Mouse (Mus musculus) liver, embryonic 12.5 days (tissue): ENCODE results near the gene H2-T24. TPM values are rescaled to one million over a fixed set of nuclear protein-coding genes. Genes with fewer than 3 reads are reported as not detected.
"Not testable (repeated sequence)": the region's sequence is repeated elsewhere in the genome, so short reads cannot be mapped to it uniquely, and the experiment has no call there.

Source experiments
- ATAC-seq: fragments of 200-750 bp; cut with Nextera tagmentation; 2 replicates; pipeline ENCODE4 v1.8.0; 2017; ENCODE audit warnings: moderate number of reproducible peaks, mild to moderate bottlenecking, moderate library complexity
- H3K27ac ChIP-seq: fragments of 300-500 bp; sonication (generic); 2 replicates; pipeline ENCODE4 v1.5.1; 2016; ENCODE audit warnings: mild to moderate bottlenecking
- H3K27me3 ChIP-seq: fragments of 300-500 bp; sonication (generic); replicated peaks from 2 replicates; pipeline ENCODE4 v1.6.1; 2016; ENCODE audit warnings: mild to moderate bottlenecking, moderate library complexity
- H3K36me3 ChIP-seq: fragments of 300-500 bp; sonication (generic); 2 replicates; pipeline ENCODE4 v1.6.1; 2016; ENCODE audit warnings: mild to moderate bottlenecking, moderate library complexity
- H3K4me1 ChIP-seq: fragments of 300-500 bp; sonication (generic); 2 replicates; pipeline ENCODE4 v1.6.1; 2016
- H3K4me2 ChIP-seq: fragments of 300-500 bp; sonication (generic); 2 replicates; pipeline ENCODE4 v1.6.1; 2016; ENCODE audit warnings: mild to moderate bottlenecking, moderate library complexity
- H3K4me3 ChIP-seq: fragments of 300-500 bp; sonication (generic); 2 replicates; pipeline ENCODE4 v1.5.1; 2016; ENCODE audit warnings: mild to moderate bottlenecking, moderate library complexity
- H3K9ac ChIP-seq: fragments of 300-500 bp; sonication (generic); 2 replicates; pipeline ENCODE4 v1.6.1; 2016; ENCODE audit warnings: mild to moderate bottlenecking, moderate library complexity
- H3K9me3 ChIP-seq: fragments of 300-500 bp; sonication (generic); replicated peaks from 2 replicates; pipeline ENCODE4 v1.6.1; 2016; ENCODE audit warnings: mild to moderate bottlenecking, moderate library complexity
- WGBS: fragments of 180-500 bp; shearing (Covaris S2); methylation state at CpG from one replicate; pipeline ENCODE4 v1.1.7; 2016; ENCODE audit not compliant: insufficient replicate concordance; 5-methylcytosine and 5-hydroxymethylcytosine counted together
- polyA plus RNA-seq: library from polyadenylated mRNA; unstranded; fragments of >200 nt; fragmentation: Nextera tagmentation; extraction: Ambion mirVana; gene quantifications from 2 replicates; pipeline ENCODE4 v1.2.1, GENCODE M21; 2016

Gene H2-T24
- polyA plus RNA-seq, 1 experiment from 2014 or later: 4.6 TPM

DNA sequence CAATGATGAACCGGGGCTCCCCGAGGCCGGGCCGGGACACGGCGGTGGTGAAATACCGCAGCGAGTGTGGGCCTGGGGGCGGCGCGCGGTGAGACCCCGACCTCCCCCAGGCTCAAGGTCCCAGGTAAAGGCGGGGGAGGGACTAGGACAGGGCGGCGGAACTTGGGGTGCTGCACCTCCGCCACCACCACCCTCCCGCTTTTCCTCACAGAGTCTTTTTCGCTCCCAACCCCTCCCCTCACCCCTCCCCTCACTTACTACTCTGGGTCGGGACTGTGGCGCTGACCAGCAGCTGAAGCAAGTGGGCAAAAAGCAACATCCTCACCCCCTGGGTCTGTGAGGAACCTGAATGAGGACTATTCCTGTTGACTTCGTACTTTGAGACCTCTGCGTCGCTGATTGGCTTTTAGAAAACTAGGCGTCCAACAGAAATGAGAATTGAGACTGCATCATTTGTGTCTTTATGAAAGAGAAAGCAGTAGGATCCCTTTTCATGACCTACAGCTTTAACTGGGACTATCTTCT, 12.1 kb upstream of the H2-T24 start, which contains the start of gene H2-T23:
Gene H2-T23 (minus strand): TSS at position 505 of the 525 bp plus-strand sequence.
- Histone ChIP-seq H3K4me3 (peak within 1 kb of the TSS; percentile 70), H3K4me1 (peaks cover 33% of the 10 kb centered on the region), H3K9ac (peak within 1 kb of the TSS; percentile 75), H3K4me2 (peak within 1 kb of the TSS; percentile 93), H3K27ac (peak within 1 kb of the TSS; percentile 64; the same call in 1 of the 2 replicates)
- ATAC-seq: peak; percentile 47
- whole genome bisulfite sequencing: 2% methylated on average over 24 of the region's 25 CpGs
- not testable (repeated sequence) for H3K36me3 ChIP-seq, H3K27me3 ChIP-seq, H3K9me3 ChIP-seq

- H3K27me3 ChIP-seq, H3K9me3 ChIP-seq, H3K36me3 ChIP-seq: not testable (repeated sequence)
- Histone ChIP-seq H3K4me2 (peak overlapping the region; percentile 93), H3K4me3 (peak overlapping the region; percentile 70), H3K9ac (peak overlapping the region; percentile 75), H3K27ac (peak overlapping the region; percentile 64; the same call in 1 of the 2 replicates), H3K4me1 (peaks cover 33% of the 10 kb centered on the region)
- 3% methylated on average over 40 of the region's 40 CpGs for WGBS
- peak; percentile 48 for ATAC-seq
Observed at GRCm38 (mm10) chr17:36031583-36032331, 11.4 kb upstream of the H2-T24 start.

- ATAC-seq: not testable (repeated sequence)
- peak overlapping the region; percentile 75 for H3K9ac ChIP-seq
Observed at GRCm38 (mm10) chr17:36030703-36031582, 10.6 kb upstream of the H2-T24 start.

GRCm38 (mm10) chr17:36030046-36030702, 9.8 kb upstream of the H2-T24 start:
- WGBS: 70% methylated on average over 4 of the region's 4 CpGs
- H3K4me3 ChIP-seq, H3K36me3 ChIP-seq, H3K9me3 ChIP-seq, H3K9ac ChIP-seq, H3K27me3 ChIP-seq: not testable (repeated sequence)
- Histone ChIP-seq H3K27ac (peak overlapping the region; percentile 22; the same call in 1 of the 2 replicates), H3K4me1 (peaks cover 34% of the 10 kb centered on the region), H3K4me2 (peak overlapping the region; percentile 31)
- ATAC-seq: peak; percentile 56

More at GRCm38 (mm10) chr17:36030703-36031582, 10.6 kb upstream of the H2-T24 start:
- peak overlapping the region; percentile 93 for H3K4me2 ChIP-seq
- H3K4me3 ChIP-seq: peak overlapping the region; percentile 70
- not testable (repeated sequence) for H3K9me3 ChIP-seq, H3K36me3 ChIP-seq, H3K27me3 ChIP-seq
- 64% methylated on average over 8 of the region's 8 CpGs for WGBS
- H3K27ac ChIP-seq: peak overlapping the region; percentile 22; the same call in 1 of the 2 replicates
- peaks cover 33% of the 10 kb centered on the region for H3K4me1 ChIP-seq

DNA sequence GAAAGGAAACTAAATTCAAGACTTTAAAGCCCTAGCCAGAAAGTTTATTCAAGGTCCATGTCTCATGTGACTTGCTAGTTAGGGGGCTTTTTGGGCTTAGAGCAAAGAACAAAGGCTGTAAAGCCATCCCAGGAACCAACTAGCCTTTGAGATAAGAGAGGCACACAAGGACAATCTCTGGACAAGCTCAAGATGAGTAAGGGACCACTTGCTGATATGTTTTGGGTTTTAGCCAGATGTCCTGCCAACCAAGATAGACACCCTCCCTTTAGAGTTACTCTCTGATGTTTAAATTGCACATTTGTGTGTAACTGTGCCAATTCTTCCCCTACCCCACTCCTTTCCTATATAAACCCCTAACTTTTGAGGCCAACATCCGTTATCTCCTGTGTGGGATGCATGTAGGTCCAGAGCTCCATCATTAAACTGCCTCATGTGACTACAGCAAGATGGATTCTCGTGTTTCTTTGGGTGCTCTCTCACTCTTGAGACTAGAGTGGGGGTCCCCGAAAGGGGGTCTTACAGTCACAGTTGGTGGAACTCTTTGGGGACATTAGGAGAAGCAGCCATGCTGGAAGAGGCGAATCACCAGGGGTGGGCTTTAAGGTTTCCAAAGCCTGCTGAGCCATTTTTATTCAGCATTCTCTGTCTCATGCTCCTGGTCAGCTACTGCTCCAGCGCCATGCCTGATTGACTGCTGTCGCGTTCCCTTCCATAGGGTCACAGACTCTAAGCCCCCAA, 8.7 kb upstream of the H2-T24 start:
- H3K4me3 ChIP-seq: no peak overlapping the region
- no peak for ATAC-seq

GRCm38 (mm10) chr17:36027663-36028062, 7.3 kb upstream of the H2-T24 start:
- Histone ChIP-seq H3K4me2 (no peak overlapping the region), H3K4me1 (peaks cover 58% of the 10 kb centered on the region), H3K27me3 (no peaks in the 10 kb centered on the region), H3K4me3 (no peak overlapping the region), H3K9me3 (no peaks in the 10 kb centered on the region), H3K36me3 (no peaks in the 10 kb centered on the region), H3K9ac (no peak overlapping the region), H3K27ac (no peak overlapping the region)
- no peak for ATAC-seq
- WGBS: 79% methylated on average over 4 of the region's 4 CpGs

More for the DNA sequence above, 8.7 kb upstream of the H2-T24 start:
- peaks cover 45% of the 10 kb centered on the region for H3K4me1 ChIP-seq
- 74% methylated on average over 7 of the region's 7 CpGs for WGBS
- H3K4me2 ChIP-seq: no peak overlapping the region
- no peak overlapping the region for H3K9ac ChIP-seq
- H3K36me3 ChIP-seq: no peaks in the 10 kb centered on the region
- no peak overlapping the region for H3K27ac ChIP-seq
- H3K9me3 ChIP-seq: no peaks in the 10 kb centered on the region
- no peaks in the 10 kb centered on the region for H3K27me3 ChIP-seq

GRCm38 (mm10) chr17:36025901-36026300, 5.5 kb upstream of the H2-T24 start:
- H3K9me3 ChIP-seq: no peaks in the 10 kb centered on the region
- H3K4me2 ChIP-seq: no peak overlapping the region
- H3K27me3 ChIP-seq: no peaks in the 10 kb centered on the region
- H3K36me3 ChIP-seq: peaks cover 3% of the 10 kb centered on the region; the same call in 1 of the 2 replicates
- WGBS: 62% methylated on average over 4 of the region's 4 CpGs
- no peak overlapping the region for H3K9ac ChIP-seq
- no peak overlapping the region for H3K4me3 ChIP-seq
- no peak overlapping the region for H3K27ac ChIP-seq
- ATAC-seq: no peak
- H3K4me1 ChIP-seq: peaks cover 58% of the 10 kb centered on the region

GRCm38 (mm10) chr17:36025197-36025596, 4.8 kb upstream of the H2-T24 start:
- H3K27me3 ChIP-seq: no peaks in the 10 kb centered on the region
- no peak for ATAC-seq
- no peak overlapping the region for H3K27ac ChIP-seq
- H3K9ac ChIP-seq: no peak overlapping the region
- H3K4me3 ChIP-seq: no peak overlapping the region
- 65% methylated on average over 5 of the region's 5 CpGs for WGBS
- peaks cover 59% of the 10 kb centered on the region for H3K4me1 ChIP-seq
- H3K9me3 ChIP-seq: no peaks in the 10 kb centered on the region
- H3K36me3 ChIP-seq: peaks cover 3% of the 10 kb centered on the region; the same call in 1 of the 2 replicates
- no peak overlapping the region for H3K4me2 ChIP-seq

DNA sequence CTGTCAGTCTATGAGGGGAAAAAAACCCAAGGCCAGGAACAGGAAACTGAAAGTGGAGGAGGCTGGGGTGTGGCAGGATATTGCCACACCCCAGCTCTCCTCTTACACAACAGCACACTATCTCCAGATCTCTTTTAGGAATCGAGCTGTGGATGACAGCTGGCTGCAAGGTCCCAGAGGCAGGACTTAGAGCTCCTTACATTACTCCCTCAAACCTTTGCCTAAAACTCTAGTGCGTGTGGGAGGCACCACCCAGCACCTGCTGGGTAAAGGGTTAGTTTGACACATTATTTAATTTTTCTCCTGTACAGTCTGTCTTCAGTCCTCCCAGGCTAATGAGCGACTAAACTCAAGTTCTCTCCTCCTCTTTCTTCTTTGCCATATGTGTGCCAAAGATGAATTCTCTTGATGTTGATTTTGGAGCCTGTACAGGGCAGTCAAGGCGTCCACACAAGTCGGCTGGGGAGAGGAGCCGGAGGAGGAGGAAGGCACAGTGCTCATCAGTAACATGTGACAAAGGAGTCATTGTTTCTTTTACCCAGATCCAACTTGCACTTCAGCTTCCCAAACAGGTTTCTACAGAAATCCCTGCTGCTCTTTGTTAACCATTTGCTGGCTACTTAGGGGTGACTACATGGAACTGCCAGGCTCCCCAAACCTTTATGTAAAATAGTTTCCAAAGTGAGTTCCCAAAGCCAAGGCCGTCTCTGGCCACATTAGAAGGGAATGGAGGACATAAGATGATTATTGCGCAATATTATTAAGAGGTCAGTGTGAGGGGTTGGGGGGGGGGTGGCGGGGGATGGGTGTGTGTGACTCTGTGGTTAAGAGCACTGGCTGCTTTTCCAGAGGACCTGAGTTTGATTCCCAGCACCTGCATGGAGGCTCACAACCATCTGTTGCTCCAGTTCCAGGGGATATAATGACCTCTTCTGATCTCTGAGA, 3.6 kb upstream of the H2-T24 start:
- WGBS: 57% methylated on average over 9 of the region's 9 CpGs
- Histone ChIP-seq H3K9me3 (no peaks in the 10 kb centered on the region), H3K4me2 (peak overlapping the region; percentile 29), H3K4me1 (peaks cover 60% of the 10 kb centered on the region), H3K36me3 (peaks cover 3% of the 10 kb centered on the region; the same call in 1 of the 2 replicates), H3K4me3 (no peak overlapping the region), H3K27me3 (no peaks in the 10 kb centered on the region), H3K9ac (no peak overlapping the region), H3K27ac (peak overlapping the region; percentile 57)
- ATAC-seq: peak; percentile 46; the same call in 1 of the 2 replicates

DNA sequence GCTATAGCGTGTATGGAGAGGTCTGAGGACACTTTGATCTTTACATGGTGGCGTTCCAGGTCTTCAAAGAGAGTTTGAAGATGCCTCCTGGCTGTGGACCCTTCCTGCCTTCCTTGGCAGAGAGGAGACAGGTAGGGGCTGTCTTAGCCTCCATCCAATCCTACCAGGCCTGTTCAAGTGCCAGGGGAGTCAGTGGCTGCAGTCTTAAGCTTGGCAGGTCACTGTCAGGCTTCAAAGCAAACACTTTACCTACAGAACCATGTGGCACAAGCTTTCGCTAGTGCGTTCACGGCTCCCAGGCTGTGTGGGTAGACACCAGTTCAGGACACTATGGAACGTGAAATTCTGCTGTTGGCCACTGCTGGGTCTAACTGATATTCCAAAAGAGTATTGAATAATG, 2.6 kb upstream of the H2-T24 start:
- Histone ChIP-seq H3K27ac (no peak overlapping the region), H3K27me3 (no peaks in the 10 kb centered on the region), H3K4me2 (no peak overlapping the region), H3K4me3 (no peak overlapping the region), H3K9me3 (no peaks in the 10 kb centered on the region), H3K4me1 (peaks cover 66% of the 10 kb centered on the region), H3K36me3 (peaks cover 3% of the 10 kb centered on the region; the same call in 1 of the 2 replicates), H3K9ac (no peak overlapping the region)
- no peak for ATAC-seq
- 87% methylated on average over 6 of the region's 6 CpGs for WGBS
